8 mouse cellular contexts compared by ENCODE assay signal in the genomic region with DNA sequence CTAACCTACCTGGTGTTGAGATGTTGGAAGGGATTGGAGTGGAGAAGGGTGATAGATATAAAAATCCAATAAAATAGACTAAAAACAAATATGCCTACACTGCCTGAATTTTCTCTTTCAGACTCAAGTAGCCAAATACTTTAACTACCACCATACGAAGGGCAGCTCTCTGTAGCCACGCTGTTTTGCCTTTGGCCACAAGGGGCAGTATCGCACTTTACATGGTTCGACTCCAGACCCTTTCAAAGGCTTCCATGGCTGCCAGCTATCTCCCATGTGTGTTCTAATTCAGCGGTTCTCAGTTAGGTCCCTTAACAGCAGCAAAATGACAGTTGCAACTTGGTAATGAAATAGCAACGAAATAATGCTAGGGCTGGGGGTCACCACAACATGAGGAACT. TPM values are rescaled to one million over a fixed set of nuclear protein-coding genes. Genes with fewer than 3 reads are reported as not detected.
DNase-seq lines count a peak whose midpoint lies in the region; ATAC-seq lines count a peak whose summit lies in the region.

No protein-coding gene starts in this region.

- H3K9ac ChIP-seq in heart, embryonic 11.5 days (ENCODE audit: low read depth, low read length): no peak overlapping the region
- no peak overlapping the region for H3K9ac ChIP-seq in midbrain, embryonic 16.5 days (ENCODE audit: low read depth, low read length)

- H3K4me1 ChIP-seq in heart, embryonic 11.5 days (ENCODE audit: control insufficient read depth, insufficient read depth, low read length): peaks cover 3% of the 10 kb centered on the region; the same call in 1 of the 2 replicates
- H3K4me1 ChIP-seq in midbrain, embryonic 16.5 days (ENCODE audit: control insufficient read depth, insufficient read depth, low read length): no peaks in the 10 kb centered on the region

- no peak overlapping the region for H3K4me2 ChIP-seq in heart, embryonic 11.5 days
- H3K4me2 ChIP-seq in midbrain, embryonic 16.5 days (ENCODE audit: low read length): no peak overlapping the region

- ATAC-seq in heart, embryonic 11.5 days (replicated peaks; ENCODE audit: insufficient number of reproducible peaks, low FRiP score, low TSS enrichment): no peak
- peak; percentile 89 for ATAC-seq in inflammation-experienced regulatory T-cells, adult 6 months
- ATAC-seq in midbrain, embryonic 16.5 days: peak; percentile 54; the same call in 1 of the 2 replicates

- 6% methylated on average over 6 of the region's 6 CpGs for WGBS in heart, embryonic 11.5 days (ENCODE audit: insufficient replicate concordance)
- WGBS in midbrain, embryonic 16.5 days: 6% methylated on average over 6 of the region's 6 CpGs

- intact Hi-C loops in left cerebral cortex, postnatal 36 days (cut with DNase I): loop anchor here (1.0 kb wide), 1 partner anchor 54 kb away; no protein-coding TSS in a partner anchor

- peak; percentile 97 for DNase-seq in heart, adult 11 months
- peak; percentile 85 to 91 for DNase-seq in cerebellum, postnatal 36 days
- peak; percentile 87 for DNase-seq in gastrocnemius, adult 18-20 months (ENCODE audit: low spot score)
- DNase-seq in left cerebral cortex, postnatal 36 days (ENCODE audit: low spot score in 2 of 2): peak; percentile 72 to 86
- DNase-seq in spleen, postnatal 14 days (ENCODE audit: low spot score in 2 of 2): peak; percentile 72 to 86

- H3K36me3 ChIP-seq in heart, embryonic 11.5 days (ENCODE audit: control insufficient read depth, insufficient read depth, low read length): no peaks in the 10 kb centered on the region
- H3K36me3 ChIP-seq in midbrain, embryonic 16.5 days (ENCODE audit: control insufficient read depth, insufficient read depth, low read length): no peaks in the 10 kb centered on the region

- no peaks in the 10 kb centered on the region for H3K9me3 ChIP-seq in heart, embryonic 11.5 days (replicated peaks; ENCODE audit: control insufficient read depth, low read length)
- no peaks in the 10 kb centered on the region for H3K9me3 ChIP-seq in midbrain, embryonic 16.5 days (replicated peaks; ENCODE audit: control insufficient read depth, low read length, poor library complexity, severe bottlenecking)

- H3K27ac ChIP-seq in heart, embryonic 11.5 days (ENCODE audit: low read depth, low read length): no peak overlapping the region
- no peak overlapping the region for H3K27ac ChIP-seq in midbrain, embryonic 16.5 days (ENCODE audit: low read length)

- H3K27me3 ChIP-seq in heart, embryonic 11.5 days (ENCODE audit: control insufficient read depth, insufficient read depth, low read length): no peaks in the 10 kb centered on the region
- H3K27me3 ChIP-seq in midbrain, embryonic 16.5 days (ENCODE audit: control insufficient read depth, insufficient read depth, low read depth, low read length): no peaks in the 10 kb centered on the region

- H3K4me3 ChIP-seq in heart, embryonic 11.5 days (ENCODE audit: low read depth, low read length): no peak overlapping the region
- no peak overlapping the region for H3K4me3 ChIP-seq in midbrain, embryonic 16.5 days (ENCODE audit: low read depth, low read length)

RNA-seq across cellular contexts. Expression of a gene that starts 16.2 kb away (rescaled TPM):
- 10.6 and 13.4 TPM in 2 replicates for polyA plus RNA-seq in heart, embryonic 11.5 days (2014; fragmentation: Nextera tagmentation; extraction: Ambion mirVana)
- 100 to 1,000 TPM in 1 of 2 experiments, 10 to 100 TPM in 1; 41.0 to 107 TPM for total RNA-seq in gastrocnemius, adult 18-20 months (2021)
- not detected for polyA plus RNA-seq in inflammation-experienced regulatory T-cells, adult 6 months (2017; shearing (Covaris generic))
- total RNA-seq in left cerebral cortex, postnatal 36 days (2021): 10 to 100 TPM; 12.7 to 22.2 TPM
- polyA plus RNA-seq in midbrain, embryonic 16.5 days (2015; fragmentation: Nextera tagmentation; extraction: Ambion mirVana): 9.8 and 15.2 TPM in 2 replicates

RNA-seq across cellular contexts. Expression of a gene that starts 25.7 kb away (rescaled TPM):
- polyA plus RNA-seq in heart, embryonic 11.5 days (2014; fragmentation: Nextera tagmentation; extraction: Ambion mirVana): 31.7 and 35.6 TPM in 2 replicates
- total RNA-seq in gastrocnemius, adult 18-20 months (2021): 10 to 100 TPM; 41.2 to 63.7 TPM
- 100 to 1,000 TPM; 168 to 251 (median 221) TPM for polyA plus RNA-seq in inflammation-experienced regulatory T-cells, adult 6 months (2017; shearing (Covaris generic))
- 10 to 100 TPM; 12.4 to 44.2 TPM for total RNA-seq in left cerebral cortex, postnatal 36 days (2021)
- polyA plus RNA-seq in midbrain, embryonic 16.5 days (2015; fragmentation: Nextera tagmentation; extraction: Ambion mirVana): 27.2 and 34.9 TPM in 2 replicates

RNA-seq across cellular contexts. Expression of a gene that starts 57.8 kb away (rescaled TPM):
- polyA plus RNA-seq in heart, embryonic 11.5 days (2014; fragmentation: Nextera tagmentation; extraction: Ambion mirVana): 1.7 and 1.9 TPM in 2 replicates
- not detected for total RNA-seq in gastrocnemius, adult 18-20 months (2021)
- polyA plus RNA-seq in inflammation-experienced regulatory T-cells, adult 6 months (2017; shearing (Covaris generic)): not detected
- under 1 TPM; 0.23 to 0.30 TPM for total RNA-seq in left cerebral cortex, postnatal 36 days (2021)
- 0.21 TPM in 1 of 2 replicates, not detected in the other for polyA plus RNA-seq in midbrain, embryonic 16.5 days (2015; fragmentation: Nextera tagmentation; extraction: Ambion mirVana)

Comparison
In these comparisons a context has a peak if more than half of its experiments do, and no peak if none do; other contexts are left out.
1. RNA of a gene that starts 16.2 kb away (polyA plus RNA-seq): 9.8 to 15.2 TPM in midbrain, embryonic 16.5 days and 10.6 to 13.4 TPM in heart, embryonic 11.5 days; not detected in inflammation-experienced regulatory T-cells, adult 6 months; every median in the first group is over 10 times any median in the second.
2. Peak in every context shown above with its lines, with median percentiles within 50 percentile points of each other: DNase-seq.